Mouse (Mus musculus) intestine, embryonic 15.5 days (tissue): Measurements from ENCODE around the gene Lce1a1. TPM values are rescaled to one million over a fixed set of nuclear protein-coding genes. Genes with fewer than 3 reads are reported as not detected.
A peak's percentile ranks its signal among the peaks of the same experiment; 100 is the strongest.
"Not testable (repeated sequence)": the region's sequence is repeated elsewhere in the genome, so short reads cannot be mapped to it uniquely, and the experiment has no call there.

ENCODE experiments used
- ATAC-seq: fragments of 200-750 bp; cut with Nextera tagmentation; 2 replicates; pipeline ENCODE4 v1.8.0; 2017; ENCODE audit warnings: moderate TSS enrichment, moderate library complexity
- H3K27ac ChIP-seq: fragments of 300-500 bp; sonication (generic); 2 replicates; pipeline ENCODE4 v1.5.1; 2015; ENCODE audit warnings: mild to moderate bottlenecking, inconsistent platforms
- H3K27me3 ChIP-seq: fragments of 300-500 bp; sonication (generic); replicated peaks from 2 replicates; pipeline ENCODE4 v1.6.1; 2015; ENCODE audit warnings: inconsistent platforms
- H3K36me3 ChIP-seq: fragments of 300-500 bp; sonication (generic); 2 replicates; pipeline ENCODE4 v1.6.1; 2015; ENCODE audit warnings: inconsistent platforms
- H3K4me1 ChIP-seq: fragments of 300-500 bp; sonication (generic); replicated peaks from 2 replicates; pipeline ENCODE4 v1.6.1; 2015; ENCODE audit warnings: inconsistent platforms
- H3K4me2 ChIP-seq: fragments of 300-500 bp; sonication (generic); replicated peaks from 2 replicates; pipeline ENCODE4 v1.6.1; 2015; ENCODE audit warnings: mild to moderate bottlenecking, inconsistent platforms
- H3K4me3 ChIP-seq: fragments of 300-500 bp; sonication (generic); replicated peaks from 2 replicates; pipeline ENCODE4 v1.5.1; 2015; ENCODE audit warnings: inconsistent platforms
- H3K9ac ChIP-seq: fragments of 300-500 bp; sonication (generic); 2 replicates; pipeline ENCODE4 v1.6.1; 2015; ENCODE audit warnings: inconsistent platforms
- H3K9me3 ChIP-seq: fragments of 300-500 bp; sonication (generic); 2 replicates; pipeline ENCODE4 v1.6.1; 2016; ENCODE audit warnings: inconsistent platforms
- WGBS: fragments of 180-500 bp; shearing (Covaris S2); methylation state at CpG from one replicate; pipeline ENCODE4 v1.1.7; 2015; 5-methylcytosine and 5-hydroxymethylcytosine counted together
- polyA plus RNA-seq: library from polyadenylated mRNA; unstranded; fragments of >200 nt; fragmentation: Nextera tagmentation; extraction: Ambion mirVana; gene quantifications from 2 replicates; pipeline ENCODE4 v1.2.1, GENCODE M21; 2015

Lce1a1 gene
- polyA plus RNA-seq: not detected in 2 replicates

GRCm38 (mm10) chr3:92648207-92648606 lies at the start of gene Lce1a1:
TSS of gene Lce1a1 (minus strand) at chr3:92648307.
- Histone ChIP-seq H3K9ac (no peak within 1 kb of the TSS), H3K4me2 (no peak within 1 kb of the TSS), H3K9me3 (no peaks in the 10 kb centered on the region), H3K27me3 (no peaks in the 10 kb centered on the region), H3K4me3 (no peak within 1 kb of the TSS), H3K36me3 (no peaks in the 10 kb centered on the region), H3K27ac (no peak within 1 kb of the TSS), H3K4me1 (no peaks in the 10 kb centered on the region)
- ATAC-seq: no peak
- 78% methylated on average over 1 of the region's 1 CpGs for WGBS

GRCm38 (mm10) chr3:92694613-92695012 lies 46.5 kb upstream of the Lce1a1 start:
- ATAC-seq: no peak
- Histone ChIP-seq H3K4me1 (no peaks in the 10 kb centered on the region), H3K36me3 (no peaks in the 10 kb centered on the region), H3K4me3 (no peak overlapping the region), H3K9ac (no peak overlapping the region), H3K27ac (no peak overlapping the region), H3K4me2 (no peak overlapping the region), H3K27me3 (no peaks in the 10 kb centered on the region), H3K9me3 (no peaks in the 10 kb centered on the region)
- WGBS: 20% methylated on average over 1 of the region's 1 CpGs

- no peak for ATAC-seq
- H3K9ac ChIP-seq: no peak overlapping the region
- no peak overlapping the region for H3K4me3 ChIP-seq
- no peak overlapping the region for H3K27ac ChIP-seq
- H3K27me3 ChIP-seq: no peaks in the 10 kb centered on the region
- no peak overlapping the region for H3K4me2 ChIP-seq
- no peaks in the 10 kb centered on the region for H3K9me3 ChIP-seq
- H3K36me3 ChIP-seq: no peaks in the 10 kb centered on the region
- no peaks in the 10 kb centered on the region for H3K4me1 ChIP-seq
Measured at GRCm38 (mm10) chr3:92691688-92692087, 43.6 kb upstream of the Lce1a1 start.

- H3K27ac ChIP-seq, H3K27me3 ChIP-seq, H3K4me3 ChIP-seq, H3K9me3 ChIP-seq, H3K4me2 ChIP-seq, ATAC-seq, H3K36me3 ChIP-seq, H3K9ac ChIP-seq, H3K4me1 ChIP-seq: not testable (repeated sequence)
- 80% methylated on average over 16 of the region's 16 CpGs for WGBS
Measured at GRCm38 (mm10) chr3:92689154-92689553, 41.0 kb upstream of the Lce1a1 start.

GRCm38 (mm10) chr3:92687110-92687509 lies 39.0 kb upstream of the Lce1a1 start, which contains the start of gene Lce1d:
TSS of gene Lce1d (minus strand) at chr3:92687210.
- Histone ChIP-seq H3K9me3 (no peaks in the 10 kb centered on the region), H3K9ac (no peak within 1 kb of the TSS), H3K27me3 (no peaks in the 10 kb centered on the region), H3K36me3 (no peaks in the 10 kb centered on the region), H3K4me3 (no peak within 1 kb of the TSS), H3K4me2 (no peak within 1 kb of the TSS), H3K4me1 (no peaks in the 10 kb centered on the region), H3K27ac (no peak within 1 kb of the TSS)
- no peak for ATAC-seq
- 57% methylated on average over 2 of the region's 2 CpGs for WGBS

GRCm38 (mm10) chr3:92678947-92679346 lies 30.8 kb upstream of the Lce1a1 start, which contains the start of gene Lce1c:
TSS of gene Lce1c (plus strand) at chr3:92679247.
- no peak within 1 kb of the TSS for H3K27ac ChIP-seq
- no peaks in the 10 kb centered on the region for H3K36me3 ChIP-seq
- 90% methylated on average over 4 of the region's 4 CpGs for WGBS
- no peaks in the 10 kb centered on the region for H3K4me1 ChIP-seq
- H3K4me2 ChIP-seq: no peak within 1 kb of the TSS
- no peak for ATAC-seq
- no peak within 1 kb of the TSS for H3K4me3 ChIP-seq
- H3K9me3 ChIP-seq: no peaks in the 10 kb centered on the region
- no peak within 1 kb of the TSS for H3K9ac ChIP-seq
- no peaks in the 10 kb centered on the region for H3K27me3 ChIP-seq

GRCm38 (mm10) chr3:92670215-92670614 lies 22.1 kb upstream of the Lce1a1 start, which contains the start of gene Lce1a2:
TSS of gene Lce1a2 (minus strand) at chr3:92670315.
- H3K4me1 ChIP-seq: no peaks in the 10 kb centered on the region
- no peaks in the 10 kb centered on the region for H3K36me3 ChIP-seq
- ATAC-seq: no peak
- H3K4me2 ChIP-seq: no peak within 1 kb of the TSS
- no peaks in the 10 kb centered on the region for H3K27me3 ChIP-seq
- H3K27ac ChIP-seq: no peak within 1 kb of the TSS
- no peak within 1 kb of the TSS for H3K9ac ChIP-seq
- H3K9me3 ChIP-seq: no peaks in the 10 kb centered on the region
- no peak within 1 kb of the TSS for H3K4me3 ChIP-seq

GRCm38 (mm10) chr3:92656826-92657225 lies 8.7 kb upstream of the Lce1a1 start, which contains the start of gene Lce1b:
TSS of gene Lce1b (minus strand) at chr3:92656926.
- no peak within 1 kb of the TSS for H3K4me3 ChIP-seq
- no peak for ATAC-seq
- H3K27ac ChIP-seq: no peak within 1 kb of the TSS
- H3K9ac ChIP-seq: no peak within 1 kb of the TSS
- H3K27me3 ChIP-seq: no peaks in the 10 kb centered on the region
- no peaks in the 10 kb centered on the region for H3K36me3 ChIP-seq
- H3K9me3 ChIP-seq: no peaks in the 10 kb centered on the region
- H3K4me1 ChIP-seq: no peaks in the 10 kb centered on the region
- no peak within 1 kb of the TSS for H3K4me2 ChIP-seq

GRCm38 (mm10) chr3:92639854-92640253 lies 8.3 kb downstream of the Lce1a1 start:
- H3K27me3 ChIP-seq: no peaks in the 10 kb centered on the region
- H3K4me1 ChIP-seq: no peaks in the 10 kb centered on the region
- H3K9me3 ChIP-seq: no peaks in the 10 kb centered on the region
- H3K4me2 ChIP-seq: no peak overlapping the region
- H3K36me3 ChIP-seq: no peaks in the 10 kb centered on the region
- H3K9ac ChIP-seq: no peak overlapping the region
- 90% methylated on average over 15 of the region's 15 CpGs for WGBS
- H3K4me3 ChIP-seq: no peak overlapping the region
- no peak overlapping the region for H3K27ac ChIP-seq
- no peak for ATAC-seq

- no peaks in the 10 kb centered on the region for H3K9me3 ChIP-seq
- H3K9ac ChIP-seq: no peak overlapping the region
- H3K27ac ChIP-seq: no peak overlapping the region
- ATAC-seq: peak; percentile 89
- 62% methylated on average over 3 of the region's 3 CpGs for WGBS
- H3K27me3 ChIP-seq: no peaks in the 10 kb centered on the region
- no peaks in the 10 kb centered on the region for H3K36me3 ChIP-seq
- no peaks in the 10 kb centered on the region for H3K4me1 ChIP-seq
- no peak overlapping the region for H3K4me3 ChIP-seq
- no peak overlapping the region for H3K4me2 ChIP-seq
Measured at GRCm38 (mm10) chr3:92638653-92638991, 9.5 kb downstream of the Lce1a1 start.

GRCm38 (mm10) chr3:92637745-92638652 lies 10.1 kb downstream of the Lce1a1 start:
- Histone ChIP-seq H3K27ac (no peak overlapping the region), H3K9ac (no peak overlapping the region), H3K27me3 (no peaks in the 10 kb centered on the region), H3K9me3 (no peaks in the 10 kb centered on the region), H3K4me2 (no peak overlapping the region), H3K4me3 (no peak overlapping the region), H3K4me1 (no peaks in the 10 kb centered on the region), H3K36me3 (no peaks in the 10 kb centered on the region)
- peak; percentile 93 for ATAC-seq
- 45% methylated on average over 1 of the region's 1 CpGs for WGBS

- no peak for ATAC-seq
- no peaks in the 10 kb centered on the region for H3K4me1 ChIP-seq
- H3K4me3 ChIP-seq: no peak within 1 kb of the TSS
- 58% methylated on average over 2 of the region's 2 CpGs for WGBS
- H3K27ac ChIP-seq: no peak within 1 kb of the TSS
- no peak within 1 kb of the TSS for H3K9ac ChIP-seq
- H3K27me3 ChIP-seq: no peaks in the 10 kb centered on the region
- no peaks in the 10 kb centered on the region for H3K9me3 ChIP-seq
- no peak within 1 kb of the TSS for H3K4me2 ChIP-seq
- H3K36me3 ChIP-seq: no peaks in the 10 kb centered on the region
Measured at GRCm38 (mm10) chr3:92621560-92621959, 26.5 kb downstream of the Lce1a1 start, which contains the start of gene Lce6a. TSS of gene Lce6a (minus strand) at chr3:92621660.

GRCm38 (mm10) chr3:92609804-92610203 lies 38.3 kb downstream of the Lce1a1 start:
- H3K9me3 ChIP-seq: no peaks in the 10 kb centered on the region
- no peaks in the 10 kb centered on the region for H3K27me3 ChIP-seq
- WGBS: 50% methylated on average over 1 of the region's 1 CpGs
- H3K9ac ChIP-seq: no peak overlapping the region
- no peak for ATAC-seq
- no peaks in the 10 kb centered on the region for H3K36me3 ChIP-seq
- H3K4me2 ChIP-seq: no peak overlapping the region
- H3K27ac ChIP-seq: no peak overlapping the region
- no peak overlapping the region for H3K4me3 ChIP-seq
- H3K4me1 ChIP-seq: no peaks in the 10 kb centered on the region
